Mouse (Mus musculus) cortical plate, adult 2 months (tissue): ENCODE measurements around the gene Coq8a.

Experiments used
- CTCF ChIP-seq: fragments of 200-500 bp; IDR thresholded peaks from 2 replicates; pipeline ENCODE4 v1.5.1; 2011; ENCODE audit warnings: mild to moderate bottlenecking, control low read depth, low read length; ENCODE audit not compliant: insufficient read depth; ENCODE audit errors: extremely low read depth
- POLR2A ChIP-seq: fragments of 200-500 bp; IDR thresholded peaks from 2 replicates; pipeline ENCODE4 v1.6.1; 2011; ENCODE audit warnings: mild to moderate bottlenecking, low read length, control low read depth; ENCODE audit not compliant: insufficient read depth; ENCODE audit errors: extremely low read depth

- TF ChIP-seq POLR2A (no peak), CTCF (no peak)
Measured at GRCm38 (mm10) chr1:180161566-180162355, 37.6 kb downstream of the Coq8a start.
